Mouse (Mus musculus) small intestine, adult 2 months (tissue): ENCODE data around the gene Cltc. TPM values are rescaled to one million over a fixed set of nuclear protein-coding genes. Genes with fewer than 3 reads are reported as not detected.

Experiments
- H3K27ac ChIP-seq: fragments of 200-500 bp; 2 replicates; pipeline ENCODE4 v1.5.1; 2012; ENCODE audit warnings: low read depth, low read length, control low read depth, inconsistent platforms; ENCODE audit not compliant: insufficient read depth
- H3K27me3 ChIP-seq: fragments of 200-500 bp; 2 replicates; pipeline ENCODE4 v1.6.1; 2012; ENCODE audit warnings: mild to moderate bottlenecking, moderate library complexity, low read length, inconsistent platforms; ENCODE audit not compliant: control insufficient read depth, insufficient read depth
- H3K36me3 ChIP-seq: fragments of 200-500 bp; 2 replicates; pipeline ENCODE4 v1.6.1; 2012; ENCODE audit warnings: mild to moderate bottlenecking, low read length, control low read depth, inconsistent platforms; ENCODE audit not compliant: control insufficient read depth, insufficient read depth
- H3K4me1 ChIP-seq: fragments of 200-500 bp; 2 replicates; pipeline ENCODE4 v1.6.1; 2012; ENCODE audit warnings: low read length, inconsistent platforms, mixed read lengths; ENCODE audit not compliant: control insufficient read depth, insufficient read depth, insufficient read length
- H3K4me3 ChIP-seq: fragments of 200-500 bp; 2 replicates; pipeline ENCODE4 v1.5.1; 2012; ENCODE audit warnings: low read depth, mild to moderate bottlenecking, control low read depth, inconsistent platforms, low read length, moderate library complexity
- CTCF ChIP-seq: fragments of 200-500 bp; IDR thresholded peaks from 2 replicates; pipeline ENCODE4 v1.5.1; 2012; ENCODE audit warnings: low read depth, mild to moderate bottlenecking, control low read depth, inconsistent platforms, low read length, moderate library complexity, mixed read lengths; ENCODE audit not compliant: insufficient replicate concordance, insufficient read length; ENCODE audit errors: extremely low read depth
- POLR2A ChIP-seq: fragments of 200-500 bp; IDR thresholded peaks from 2 replicates; pipeline ENCODE4 v1.6.1; 2012; ENCODE audit warnings: low read depth, mild to moderate bottlenecking, control low read depth, inconsistent platforms, low read length, moderate library complexity
- WGBS: fragments of 180-500 bp; shearing (Covaris S2); methylation state at CpG from one replicate; pipeline ENCODE4 v1.1.7; 2018; 5-methylcytosine and 5-hydroxymethylcytosine counted together
- polyA plus RNA-seq: library from polyadenylated mRNA; depleted of rRNA; stranded (reverse); fragments of >200 nt; gene quantifications from 2 replicates; pipeline ENCODE4 v1.2.3, GENCODE M21; 2012; rRNA removed

Cltc gene
- polyA plus RNA-seq, 1 experiment = 74.8 TPM

DNA sequence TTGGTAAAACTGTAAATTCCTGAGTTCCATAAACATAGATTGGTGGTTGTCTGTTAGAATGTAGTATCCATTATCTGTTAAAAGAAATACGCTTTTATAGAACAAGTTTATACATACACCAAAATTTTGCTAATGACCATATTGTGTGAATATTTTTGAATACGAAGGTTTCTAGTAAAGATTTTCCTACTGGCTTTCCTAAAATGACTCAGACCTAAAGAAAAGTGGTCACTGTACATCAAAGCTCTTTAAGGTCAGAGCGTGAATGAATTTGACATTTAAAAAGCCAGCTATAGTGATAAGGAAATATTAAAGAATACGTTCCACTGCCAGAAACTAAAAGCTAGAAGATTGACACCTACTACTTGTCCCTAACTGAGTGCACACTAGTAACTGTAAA lies 112.8 kb downstream of the Cltc start:
- Histone ChIP-seq H3K27ac (no peak overlapping the region), H3K27me3 (no peaks in the 10 kb centered on the region), H3K4me1 (no peaks in the 10 kb centered on the region), H3K36me3 (peaks cover 24% of the 10 kb centered on the region), H3K4me3 (no peak overlapping the region)
- TF ChIP-seq CTCF (no peak), POLR2A (no peak)
- WGBS = 94% methylated on average over 4 of the region's 4 CpGs

Other genes starting within 250 kb of the Cltc start
- 1.5 and 3.9 TPM in 2 replicates for gene Rps6kb1, start 212.8 kb downstream of the Cltc start, polyA plus RNA-seq
- 0.93 and 1.2 TPM in 2 replicates for gene Tubd1, start 212.6 kb downstream of the Cltc start, polyA plus RNA-seq
- 22.1 and 38.8 TPM in 2 replicates for gene Vmp1, start 73.7 kb downstream of the Cltc start, polyA plus RNA-seq
- gene Ptrh2, start 73.6 kb downstream of the Cltc start, polyA plus RNA-seq = 0.90 and 1.5 TPM in 2 replicates
- 0.79 and 2.0 TPM in 2 replicates for gene Dhx40, start 50.2 kb upstream of the Cltc start, polyA plus RNA-seq
- 1.7 and 5.6 TPM in 2 replicates for gene Ypel2, start 236.1 kb upstream of the Cltc start, polyA plus RNA-seq